Mouse (Mus musculus) lung, postnatal 36 days (tissue): Measurements from ENCODE around the gene Stxbp2.
A peak's percentile ranks its signal among the peaks of the same experiment; 100 is the strongest.

Experiments used
- DNase-seq: peaks from one replicate; pipeline ENCODE4 v3.0.0; 2022; ENCODE audit warnings: mixed read lengths

The Stxbp2 gene

GRCm38 (mm10) chr8:3683408-3684176 lies 52.8 kb downstream of the Stxbp2 start:
- DNase-seq = no peak

- DNase-seq = no peak
These were observed 53.8 kb downstream of the Stxbp2 start for GRCm38 (mm10) chr8:3684530-3684929.

GRCm38 (mm10) chr8:3685422-3685821 lies 54.7 kb downstream of the Stxbp2 start:
- no peak for DNase-seq

GRCm38 (mm10) chr8:3687537-3687936 lies 56.8 kb downstream of the Stxbp2 start:
- no peak for DNase-seq

- peak; percentile 16 for DNase-seq
These were observed 60.0 kb downstream of the Stxbp2 start for GRCm38 (mm10) chr8:3690774-3691173.
